Mouse (Mus musculus) left cerebral cortex, postnatal 14 days (tissue): ENCODE results near the gene Cyb5r4. TPM values are rescaled to one million over a fixed set of nuclear protein-coding genes. Genes with fewer than 3 reads are reported as not detected.
A peak's percentile ranks its signal among the peaks of the same experiment; 100 is the strongest.
"Not testable (repeated sequence)": the region's sequence is repeated elsewhere in the genome, so short reads cannot be mapped to it uniquely, and the experiment has no call there.

Experiments
- DNase-seq, 2 experiments: peaks; one replicate each; pipeline ENCODE4 v3.0.0; 2021 to 2022; ENCODE audit warnings: low spot score in 2 of 2, mixed read lengths in 1 of 2
- intact Hi-C: fragments of 180-260 bp; cut with DNase I; formaldehyde crosslinking; loops from one replicate; pipeline ENCODE4 v1.15.1; 2025
- long read RNA-seq, 2 experiments: library from polyadenylated mRNA; stranded (forward); transcript quantifications; one replicate each; pipeline ENCODE4 v2.0.0; 2021
- total RNA-seq, 2 experiments: library from RNA; stranded (reverse); gene quantifications; 2 replicates each; pipeline ENCODE4 v1.2.3; 2021

Gene Cyb5r4
- total RNA-seq: 10 to 100 TPM; 28.1 to 34.7 TPM
- long read RNA-seq, experiment 1, transcript Cyb5r4-201 (16 exons, 2,644 nt): major isoform, 71 of 100 reads
- long read RNA-seq, experiment 1, partial matches to known transcripts: 3 of 100 reads
- long read RNA-seq, experiment 1, other reads (novel, unspliced or antisense): 26 of 100 reads
- long read RNA-seq, experiment 2, transcript Cyb5r4-201 (16 exons, 2,644 nt): major isoform, 63 of 89 reads
- long read RNA-seq, experiment 2, partial matches to known transcripts: 4 of 89 reads
- long read RNA-seq, experiment 2, other reads (novel, unspliced or antisense): 22 of 89 reads

GRCm38 (mm10) chr9:87021778-87022523 lies at the start of gene Cyb5r4:
Gene Cyb5r4 (plus strand): TSS chr9:87022014.
- intact Hi-C loops: loop anchor here (10.0 kb wide), 1 partner anchor 427 kb away; no protein-coding TSS in a partner anchor
- DNase-seq: peak; percentile 95

GRCm38 (mm10) chr9:86972471-86972870 lies 49.3 kb upstream of the Cyb5r4 start:
- DNase-seq, intact Hi-C loops: not testable (repeated sequence)

GRCm38 (mm10) chr9:86973562-86973961 lies 48.3 kb upstream of the Cyb5r4 start:
- intact Hi-C loops: no loop called here
- no peak for DNase-seq

- DNase-seq: peak; percentile 22 to 27
These were observed 44.9 kb upstream of the Cyb5r4 start for GRCm38 (mm10) chr9:86976896-86977295.

GRCm38 (mm10) chr9:86978257-86978907 lies 43.4 kb upstream of the Cyb5r4 start:
- no peak for DNase-seq
- intact Hi-C loops: no loop called here

More at GRCm38 (mm10) chr9:86976896-86977295, 44.9 kb upstream of the Cyb5r4 start:
- intact Hi-C loops: no loop called here

- intact Hi-C loops: no loop called here
- no peak for DNase-seq
These were observed 41.8 kb upstream of the Cyb5r4 start for GRCm38 (mm10) chr9:86980048-86980447.

GRCm38 (mm10) chr9:86980942-86981341 lies 40.9 kb upstream of the Cyb5r4 start:
- no peak for DNase-seq
- intact Hi-C loops: no loop called here

- no peak for DNase-seq
- intact Hi-C loops: no loop called here
These were observed 40.3 kb upstream of the Cyb5r4 start for GRCm38 (mm10) chr9:86981551-86981950.

GRCm38 (mm10) chr9:86984583-86984982 lies 37.2 kb upstream of the Cyb5r4 start:
- intact Hi-C loops: no loop called here
- no peak for DNase-seq

GRCm38 (mm10) chr9:86985105-86985504 lies 36.7 kb upstream of the Cyb5r4 start:
- intact Hi-C loops: no loop called here
- no peak for DNase-seq

- DNase-seq: no peak
- intact Hi-C loops: no loop called here
These were observed 35.0 kb upstream of the Cyb5r4 start for GRCm38 (mm10) chr9:86986703-86987296.

GRCm38 (mm10) chr9:86989822-86990221 lies 32.0 kb upstream of the Cyb5r4 start:
- intact Hi-C loops: no loop called here
- DNase-seq: no peak

- intact Hi-C loops: no loop called here
- DNase-seq: no peak
These were observed 30.1 kb upstream of the Cyb5r4 start for GRCm38 (mm10) chr9:86991758-86992157.

GRCm38 (mm10) chr9:86997046-86997691 lies 24.6 kb upstream of the Cyb5r4 start:
- DNase-seq: no peak
- intact Hi-C loops: no loop called here

- DNase-seq: peak; percentile 32 to 44
- intact Hi-C loops: no loop called here
These were observed 21.7 kb upstream of the Cyb5r4 start for GRCm38 (mm10) chr9:86999956-87000582.

- intact Hi-C loops: no loop called here
- DNase-seq: no peak
These were observed 16.9 kb upstream of the Cyb5r4 start for GRCm38 (mm10) chr9:87004701-87005434.

GRCm38 (mm10) chr9:87005435-87005779 lies 16.4 kb upstream of the Cyb5r4 start:
- no peak for DNase-seq
- intact Hi-C loops: no loop called here

- intact Hi-C loops: no loop called here
- no peak for DNase-seq
These were observed 13.3 kb upstream of the Cyb5r4 start for GRCm38 (mm10) chr9:87008507-87008906.
